Mouse (Mus musculus) brain, embryonic 14.5 days (tissue): ENCODE results near the gene BC051665.

Experiments
- CTCF ChIP-seq: fragments of 200-500 bp; IDR thresholded peaks from 2 replicates; pipeline ENCODE4 v1.5.1; 2012; ENCODE audit warnings: inconsistent platforms, mild to moderate bottlenecking, moderate library complexity, borderline replicate concordance; ENCODE audit not compliant: insufficient read depth, insufficient read length; ENCODE audit errors: extremely low read depth
- POLR2A ChIP-seq: fragments of 200-500 bp; IDR thresholded peaks from 2 replicates; pipeline ENCODE4 v1.6.1; 2012; ENCODE audit warnings: mild to moderate bottlenecking, inconsistent platforms, borderline replicate concordance; ENCODE audit not compliant: poor library complexity, insufficient read depth, insufficient read length, severe bottlenecking; ENCODE audit errors: extremely low read depth

DNA sequence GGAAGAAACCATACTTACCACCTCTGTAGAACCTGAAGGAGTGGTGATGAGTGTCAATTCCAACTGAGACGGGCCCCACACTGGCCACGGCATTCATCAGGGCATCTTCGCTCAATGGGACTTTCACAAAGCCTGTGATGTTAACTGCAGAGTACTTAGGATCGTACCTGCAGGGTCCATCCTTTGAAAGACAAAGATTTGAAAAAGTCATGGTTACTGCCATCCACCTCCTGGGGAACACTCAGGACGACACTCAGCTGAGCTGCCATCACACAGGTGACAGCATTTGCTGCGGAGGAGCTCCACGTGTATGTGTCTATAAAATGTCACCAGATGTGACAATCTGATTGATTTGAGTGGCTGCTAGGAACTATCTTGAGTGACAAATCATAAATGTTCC, 2.9 kb downstream of the BC051665 start:
- TF ChIP-seq POLR2A (no peak), CTCF (no peak)
